Mouse (Mus musculus): ENCODE measurements at regions not wholly inside any gene's neighbourhood (a gene's known extent, or its start where the extent isn't known, plus 50 kb on each side); places are given as distances from the start of the nearest gene placed in this dataset.

DNA sequence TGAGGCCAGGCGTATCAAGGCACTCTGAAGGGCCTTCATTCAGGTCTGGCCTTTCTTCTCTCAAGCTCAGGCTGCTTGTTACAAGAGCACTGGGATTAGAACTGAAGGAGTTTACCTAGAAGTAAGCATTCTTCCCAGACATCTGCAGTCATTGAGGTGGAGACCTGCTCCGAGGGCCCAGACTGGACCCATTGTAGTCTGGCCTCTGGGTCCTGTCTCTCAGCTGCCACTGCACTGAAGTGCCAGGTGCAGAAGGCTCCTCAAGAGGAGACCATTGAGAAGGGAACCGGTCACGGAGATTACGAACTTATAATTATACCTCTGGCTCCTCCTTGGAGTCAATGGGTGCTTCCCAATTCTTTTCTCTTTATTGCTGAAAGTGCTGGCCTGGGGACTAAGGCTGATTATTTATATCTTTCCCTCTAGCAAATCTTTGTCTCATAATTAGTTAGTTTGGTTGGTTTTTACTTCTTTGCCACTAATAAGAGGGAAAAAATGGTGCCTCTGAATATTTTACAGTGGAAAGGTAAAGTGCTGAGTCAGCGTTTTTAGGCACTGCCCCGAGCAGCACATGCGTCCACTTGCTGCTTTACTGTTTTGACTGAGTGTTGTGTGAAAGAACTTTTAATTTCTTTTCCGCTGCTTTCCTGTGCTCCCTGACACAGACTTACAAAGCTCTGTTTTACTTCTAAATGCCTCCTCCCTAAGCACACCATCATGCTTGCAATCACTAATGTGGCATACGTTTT, 1202.0 kb downstream of the A830018L16Rik start:
- H3K4me1 ChIP-seq (ENCODE audit: control insufficient read depth, insufficient read depth) = no peaks in the 10 kb centered on the region
- no peaks in the 10 kb centered on the region for H3K9me3 ChIP-seq (replicated peaks; ENCODE audit: control insufficient read depth, low read length)
- no peak for DNase-seq (ENCODE audit: low spot score)
- WGBS = 71% methylated on average over 10 of the region's 10 CpGs
- no peaks in the 10 kb centered on the region for H3K36me3 ChIP-seq (replicated peaks; ENCODE audit: control insufficient read depth, insufficient read depth, low read length)
- no peak overlapping the region for H3K9ac ChIP-seq (replicated peaks; ENCODE audit: low read depth, low read length)
- TF ChIP-seq CTCF (IDR thresholded peaks at IDR 0.05; ENCODE audit: low read depth) (no peak), EP300 (IDR thresholded peaks at IDR 0.05; ENCODE audit: low read depth) (no peak)
- no peak overlapping the region for H3K4me3 ChIP-seq (ENCODE audit: low read depth, low read length)
- no peak for ATAC-seq (ENCODE audit: insufficient read depth, low read depth)
- no peaks in the 10 kb centered on the region for H3K27me3 ChIP-seq (ENCODE audit: control insufficient read depth, insufficient read depth, low read length)
- H3K4me2 ChIP-seq (ENCODE audit: low read depth, low read length) = no peak overlapping the region
- H3K27ac ChIP-seq (ENCODE audit: low read depth) = no peak overlapping the region

DNA sequence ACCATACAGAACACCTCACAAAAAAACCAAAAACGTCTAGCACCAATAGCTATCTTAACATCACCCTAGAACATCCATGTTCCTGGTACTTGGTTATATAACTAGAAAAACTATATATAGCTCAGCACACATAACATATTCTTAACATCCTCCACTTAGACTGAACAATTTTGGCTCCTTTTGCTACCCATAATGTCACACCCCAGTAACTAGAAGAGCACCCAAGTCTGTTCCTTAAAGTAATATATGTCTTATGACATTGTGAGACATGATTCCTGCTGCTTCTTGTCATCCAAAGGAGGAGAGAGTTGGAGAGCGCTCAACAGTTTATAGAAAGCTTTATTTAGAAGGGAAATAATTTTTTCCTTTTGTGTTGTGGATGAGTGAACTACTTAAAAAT, 1206.1 kb downstream of the A830018L16Rik start:
- ATAC-seq (ENCODE audit: insufficient read depth, low read depth) (no peak), DNase-seq (ENCODE audit: low spot score) (no peak)
- 59% methylated on average over 2 of the region's 2 CpGs for WGBS
- no peaks in the 10 kb centered on the region for H3K36me3 ChIP-seq (replicated peaks; ENCODE audit: control insufficient read depth, insufficient read depth, low read length)
- no peaks in the 10 kb centered on the region for H3K4me1 ChIP-seq (ENCODE audit: control insufficient read depth, insufficient read depth)
- no peaks in the 10 kb centered on the region for H3K27me3 ChIP-seq (ENCODE audit: control insufficient read depth, insufficient read depth, low read length)
- H3K9me3 ChIP-seq (replicated peaks; ENCODE audit: control insufficient read depth, low read length) = no peaks in the 10 kb centered on the region
- no peak overlapping the region for H3K9ac ChIP-seq (replicated peaks; ENCODE audit: low read depth, low read length)
- H3K4me2 ChIP-seq (ENCODE audit: low read depth, low read length) = no peak overlapping the region
- no peak overlapping the region for H3K27ac ChIP-seq (ENCODE audit: low read depth)
- TF ChIP-seq EP300 (IDR thresholded peaks at IDR 0.05; ENCODE audit: low read depth) = no peak
- TF ChIP-seq CTCF (IDR thresholded peaks at IDR 0.05; ENCODE audit: low read depth) = no peak
- H3K4me3 ChIP-seq (ENCODE audit: low read depth, low read length) = no peak overlapping the region

DNA sequence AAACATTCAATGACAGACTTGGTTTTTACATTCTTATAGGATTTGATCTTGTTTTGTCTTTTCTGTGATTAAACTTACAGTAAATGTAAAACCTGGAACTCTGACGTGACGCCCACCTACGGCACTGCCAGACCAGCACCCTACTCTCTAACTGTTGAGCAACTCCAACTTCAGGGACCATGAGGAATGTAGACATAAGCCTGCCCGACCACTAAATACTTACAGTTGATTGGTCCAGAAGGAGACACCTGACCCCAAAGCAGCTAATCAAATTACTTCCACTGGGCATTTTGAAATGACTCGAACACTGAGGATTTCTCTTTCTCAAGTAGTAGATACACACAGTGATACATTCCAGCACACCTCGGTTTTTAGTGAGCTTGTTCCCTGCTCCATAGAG, 1206.9 kb downstream of the A830018L16Rik start:
- Histone ChIP-seq H3K9ac (replicated peaks; ENCODE audit: low read depth, low read length) (no peak overlapping the region), H3K27ac (ENCODE audit: low read depth) (no peak overlapping the region), H3K4me3 (ENCODE audit: low read depth, low read length) (no peak overlapping the region), H3K4me2 (ENCODE audit: low read depth, low read length) (no peak overlapping the region), H3K4me1 (ENCODE audit: control insufficient read depth, insufficient read depth) (no peaks in the 10 kb centered on the region), H3K27me3 (ENCODE audit: control insufficient read depth, insufficient read depth, low read length) (no peaks in the 10 kb centered on the region), H3K9me3 (replicated peaks; ENCODE audit: control insufficient read depth, low read length) (no peaks in the 10 kb centered on the region), H3K36me3 (replicated peaks; ENCODE audit: control insufficient read depth, insufficient read depth, low read length) (no peaks in the 10 kb centered on the region)
- ATAC-seq (ENCODE audit: insufficient read depth, low read depth) (no peak), DNase-seq (ENCODE audit: low spot score) (no peak)
- WGBS = 84% methylated on average over 6 of the region's 6 CpGs
- TF ChIP-seq CTCF (IDR thresholded peaks at IDR 0.05; ENCODE audit: low read depth) = no peak
- no peak for TF ChIP-seq EP300 (IDR thresholded peaks at IDR 0.05; ENCODE audit: low read depth)

DNA sequence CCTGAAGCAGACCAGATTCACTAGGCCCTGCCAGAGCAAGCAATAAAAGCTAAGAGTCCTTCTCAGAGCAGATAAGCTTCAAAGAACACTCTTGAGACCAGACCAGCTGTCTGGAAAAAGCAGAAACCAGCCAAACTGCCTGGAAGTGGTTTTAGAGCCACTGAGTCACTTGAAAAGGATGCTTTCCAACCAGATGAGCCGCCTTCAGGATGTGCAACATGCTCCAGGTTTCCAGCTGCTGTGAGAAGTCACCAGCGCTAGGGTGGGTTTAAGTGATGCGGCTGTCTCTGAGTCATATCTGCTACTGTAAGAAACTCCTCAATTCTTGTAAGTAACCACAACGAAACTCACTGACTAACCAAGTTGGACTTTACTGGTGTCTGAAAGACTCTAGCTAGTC, 1209.3 kb downstream of the A830018L16Rik start:
- ATAC-seq (ENCODE audit: insufficient read depth, low read depth) = no peak
- no peaks in the 10 kb centered on the region for H3K4me1 ChIP-seq (ENCODE audit: control insufficient read depth, insufficient read depth)
- 57% methylated on average over 4 of the region's 4 CpGs for WGBS
- H3K27ac ChIP-seq (ENCODE audit: low read depth) = no peak overlapping the region
- no peak overlapping the region for H3K9ac ChIP-seq (replicated peaks; ENCODE audit: low read depth, low read length)
- no peaks in the 10 kb centered on the region for H3K36me3 ChIP-seq (replicated peaks; ENCODE audit: control insufficient read depth, insufficient read depth, low read length)
- H3K4me3 ChIP-seq (ENCODE audit: low read depth, low read length) = no peak overlapping the region
- no peaks in the 10 kb centered on the region for H3K27me3 ChIP-seq (ENCODE audit: control insufficient read depth, insufficient read depth, low read length)
- DNase-seq (ENCODE audit: low spot score) = peak; percentile 9
- no peak overlapping the region for H3K4me2 ChIP-seq (ENCODE audit: low read depth, low read length)
- no peaks in the 10 kb centered on the region for H3K9me3 ChIP-seq (replicated peaks; ENCODE audit: control insufficient read depth, low read length)
- no peak for TF ChIP-seq CTCF (IDR thresholded peaks at IDR 0.05; ENCODE audit: low read depth)
- TF ChIP-seq EP300 (IDR thresholded peaks at IDR 0.05; ENCODE audit: low read depth) = no peak

DNA sequence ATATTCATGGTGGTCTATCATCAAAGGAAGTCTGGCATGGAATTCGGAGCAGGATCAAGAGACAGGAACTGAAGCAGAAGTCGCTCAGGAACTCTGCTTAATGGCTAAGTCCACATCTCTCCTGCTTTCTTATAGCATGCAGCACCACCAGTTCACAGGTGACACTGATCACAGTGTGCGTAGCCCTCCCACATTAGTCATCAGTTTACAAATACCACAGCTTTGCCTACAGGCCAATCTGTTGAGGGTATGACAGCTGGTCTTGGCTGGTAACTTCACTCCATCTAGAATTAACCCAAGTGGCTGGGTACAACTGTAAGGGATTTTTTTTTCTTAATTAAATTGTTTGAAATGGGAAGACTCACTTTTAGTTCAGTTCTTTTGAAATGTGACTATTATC, 1219.1 kb downstream of the A830018L16Rik start:
- WGBS = 87% methylated on average over 3 of the region's 3 CpGs
- Histone ChIP-seq H3K9me3 (replicated peaks; ENCODE audit: control insufficient read depth, low read length) (no peaks in the 10 kb centered on the region), H3K9ac (replicated peaks; ENCODE audit: low read depth, low read length) (no peak overlapping the region), H3K36me3 (replicated peaks; ENCODE audit: control insufficient read depth, insufficient read depth, low read length) (no peaks in the 10 kb centered on the region), H3K4me1 (ENCODE audit: control insufficient read depth, insufficient read depth) (no peaks in the 10 kb centered on the region), H3K4me2 (ENCODE audit: low read depth, low read length) (no peak overlapping the region), H3K27ac (ENCODE audit: low read depth) (no peak overlapping the region), H3K27me3 (ENCODE audit: control insufficient read depth, insufficient read depth, low read length) (no peaks in the 10 kb centered on the region), H3K4me3 (ENCODE audit: low read depth, low read length) (no peak overlapping the region)
- TF ChIP-seq EP300 (IDR thresholded peaks at IDR 0.05; ENCODE audit: low read depth) (no peak), CTCF (IDR thresholded peaks at IDR 0.05; ENCODE audit: low read depth) (no peak)
- ATAC-seq (ENCODE audit: insufficient read depth, low read depth) = no peak
- no peak for DNase-seq (ENCODE audit: low spot score)

Measured in heart, postnatal 0 days (tissue).